Mouse (Mus musculus): ENCODE results near the gene Wdr89. TPM values are rescaled to one million over a fixed set of nuclear protein-coding genes. Genes with fewer than 3 reads are reported as not detected.

Wdr89 gene
- polyA plus RNA-seq, 1 experiment: 1.2 TPM

DNA sequence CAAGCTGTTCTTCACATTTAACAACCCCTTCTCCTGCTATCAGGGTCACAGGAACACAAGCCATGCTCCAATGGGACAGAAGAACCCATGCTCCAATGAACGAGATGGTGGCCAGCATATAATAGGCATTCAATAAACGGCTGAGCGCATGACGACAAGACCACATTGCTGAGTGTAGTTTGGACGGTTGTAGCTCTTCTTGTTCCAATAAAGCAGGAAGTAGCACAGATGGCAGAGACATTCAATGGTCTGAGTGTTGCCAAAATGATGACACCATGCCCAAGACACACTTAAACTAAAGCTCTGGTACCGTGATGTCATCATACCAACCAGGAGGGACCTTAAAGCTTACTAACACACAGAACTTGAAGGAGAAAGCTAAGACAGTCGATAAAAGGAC lies 56.6 kb downstream of the Wdr89 start:
- H3K4me3 ChIP-seq (replicated peaks): no peak overlapping the region
- no peaks in the 10 kb centered on the region for H3K9me3 ChIP-seq (ENCODE audit: control insufficient read depth, low read length)
- no peaks in the 10 kb centered on the region for H3K36me3 ChIP-seq (ENCODE audit: control insufficient read depth)
- H3K4me1 ChIP-seq (ENCODE audit: control insufficient read depth): peaks cover 4% of the 10 kb centered on the region
- TF ChIP-seq TAL1 (IDR thresholded peaks at IDR 0.05; ENCODE audit: low read length) (no peak), GATA1 (IDR thresholded peaks at IDR 0.05; ENCODE audit: low read length) (no peak)
- H3K27me3 ChIP-seq (ENCODE audit: control insufficient read depth): peaks cover 26% of the 10 kb centered on the region

DNA sequence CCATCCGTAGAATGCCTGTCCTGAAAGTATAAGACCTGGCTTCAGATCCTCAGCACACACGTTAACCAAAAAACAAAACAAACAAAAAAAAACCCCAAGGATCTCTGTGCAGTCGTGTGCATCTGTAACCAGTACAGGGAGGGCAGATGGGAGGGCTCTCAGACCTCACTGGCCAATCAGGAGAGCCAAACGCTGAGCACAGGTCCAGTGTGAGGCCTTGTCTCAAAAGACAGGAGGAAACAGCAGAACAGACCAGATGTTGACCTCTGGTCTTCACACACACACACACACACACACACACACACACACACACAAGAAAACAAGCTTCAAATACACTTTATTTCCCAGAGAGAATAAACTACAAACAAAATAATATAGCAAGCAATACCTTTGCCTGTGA lies 69.8 kb downstream of the Wdr89 start:
- no peak for TF ChIP-seq TAL1 (IDR thresholded peaks at IDR 0.05; ENCODE audit: low read length)
- TF ChIP-seq GATA1 (IDR thresholded peaks at IDR 0.05; ENCODE audit: low read length): no peak
- H3K4me3 ChIP-seq (replicated peaks): peak overlapping the region; percentile 16
- peaks cover 36% of the 10 kb centered on the region for H3K4me1 ChIP-seq (ENCODE audit: control insufficient read depth)
- H3K27me3 ChIP-seq (ENCODE audit: control insufficient read depth): no peaks in the 10 kb centered on the region
- no peaks in the 10 kb centered on the region for H3K36me3 ChIP-seq (ENCODE audit: control insufficient read depth)
- no peaks in the 10 kb centered on the region; the same call in 1 of the 2 replicates for H3K9me3 ChIP-seq (ENCODE audit: control insufficient read depth, low read length)

DNA sequence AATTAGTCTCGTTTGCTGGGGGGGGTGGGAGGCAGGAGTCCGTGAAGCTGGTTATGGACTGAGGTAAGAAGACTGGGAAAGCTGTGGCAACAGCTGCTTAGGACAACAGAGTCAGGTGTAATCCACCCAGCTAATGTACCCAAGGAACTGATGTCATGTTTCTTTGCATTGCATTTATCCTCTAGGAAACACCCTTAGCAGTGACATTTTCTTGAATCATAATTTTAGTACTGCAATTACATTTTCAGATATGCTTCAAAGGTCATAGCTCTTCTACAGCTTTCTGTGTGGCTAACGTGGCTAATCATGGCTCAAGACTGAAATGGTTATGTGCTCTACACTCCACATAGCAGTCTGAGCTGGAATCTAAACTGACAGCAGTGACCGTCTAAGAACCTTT lies 70.3 kb downstream of the Wdr89 start:
- Histone ChIP-seq H3K36me3 (ENCODE audit: control insufficient read depth) (peaks cover under 1% of the 10 kb centered on the region; the same call in 1 of the 2 replicates), H3K4me1 (ENCODE audit: control insufficient read depth) (peaks cover 41% of the 10 kb centered on the region), H3K4me3 (replicated peaks) (peak overlapping the region; percentile 16), H3K9me3 (ENCODE audit: control insufficient read depth, low read length) (no peaks in the 10 kb centered on the region; the same call in 1 of the 2 replicates), H3K27me3 (ENCODE audit: control insufficient read depth) (no peaks in the 10 kb centered on the region)
- TF ChIP-seq TAL1 (IDR thresholded peaks at IDR 0.05; ENCODE audit: low read length): no peak
- TF ChIP-seq GATA1 (IDR thresholded peaks at IDR 0.05; ENCODE audit: low read length): no peak

DNA sequence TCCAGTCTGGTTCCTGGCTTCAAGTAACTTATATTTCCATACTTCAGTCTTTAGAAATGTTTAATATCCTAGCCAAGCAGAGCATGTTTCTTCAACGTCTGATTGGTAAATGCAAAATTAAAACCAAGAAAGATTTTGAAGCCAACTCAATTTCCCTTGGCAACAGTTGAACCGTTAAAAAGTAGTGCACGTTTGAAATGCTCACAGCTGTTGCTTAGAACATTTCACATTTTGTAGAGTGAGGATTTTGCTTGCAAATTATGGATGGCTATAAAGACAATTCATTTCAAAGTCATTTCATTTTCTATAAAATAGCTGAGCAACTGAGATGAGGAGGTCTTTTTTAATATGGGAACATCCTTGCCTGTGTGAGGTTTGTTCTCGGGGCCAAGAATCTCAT lies 71.6 kb downstream of the Wdr89 start:
- peaks cover 48% of the 10 kb centered on the region for H3K4me1 ChIP-seq (ENCODE audit: control insufficient read depth)
- no peak overlapping the region for H3K4me3 ChIP-seq (replicated peaks)
- H3K36me3 ChIP-seq (ENCODE audit: control insufficient read depth): peaks cover 11% of the 10 kb centered on the region
- H3K27me3 ChIP-seq (ENCODE audit: control insufficient read depth): no peaks in the 10 kb centered on the region
- TF ChIP-seq TAL1 (IDR thresholded peaks at IDR 0.05; ENCODE audit: low read length) (no peak), GATA1 (IDR thresholded peaks at IDR 0.05; ENCODE audit: low read length) (no peak)
- H3K9me3 ChIP-seq (ENCODE audit: control insufficient read depth, low read length): no peaks in the 10 kb centered on the region

DNA sequence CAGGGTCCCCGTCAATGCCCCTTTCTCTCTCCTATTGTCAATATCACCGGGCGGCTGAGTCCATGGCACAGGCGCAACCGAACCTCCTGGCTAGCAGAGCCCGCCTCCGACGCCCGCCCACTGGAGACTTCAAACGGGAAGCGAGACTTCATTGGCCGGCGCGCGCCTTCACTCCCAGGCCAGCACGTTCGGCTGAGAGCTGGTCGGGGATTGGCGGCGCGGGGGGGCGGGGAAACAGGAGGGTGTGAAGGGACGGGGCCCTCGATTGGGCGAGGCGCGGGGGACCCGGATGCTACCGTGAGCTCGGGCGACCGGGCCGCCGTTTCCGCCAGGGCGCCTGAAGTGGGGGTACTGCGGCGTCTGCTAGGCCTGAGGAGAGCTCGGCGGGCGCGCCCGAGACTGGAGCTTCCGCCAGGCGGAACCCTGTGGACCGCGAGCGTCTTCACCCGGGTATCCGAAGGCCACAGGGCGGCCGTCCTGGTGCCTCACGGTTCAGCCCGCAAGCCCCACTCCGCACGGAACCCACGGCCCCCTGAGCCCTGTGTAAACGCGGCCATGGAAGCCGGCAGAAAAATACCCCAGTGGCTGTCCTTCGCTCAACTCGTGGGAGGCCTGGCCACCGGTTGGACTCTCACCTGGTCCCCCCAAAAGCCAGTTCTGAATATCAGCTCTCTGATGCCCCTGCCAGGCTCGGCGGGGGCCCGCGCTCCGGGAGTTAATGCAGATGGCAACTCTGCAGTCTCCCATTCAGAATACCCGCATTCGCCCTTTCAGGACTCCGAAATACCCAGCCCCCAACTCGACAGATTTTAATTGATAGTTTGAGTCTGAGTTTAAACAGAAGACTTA lies 73.0 kb downstream of the Wdr89 start, which contains the start of gene Ppp2r5e:
Ppp2r5e (minus strand) TSS at position 92 of the 849 bp plus-strand sequence.
- Histone ChIP-seq H3K27me3 (ENCODE audit: control insufficient read depth) (no peaks in the 10 kb centered on the region), H3K36me3 (ENCODE audit: control insufficient read depth) (peaks cover 23% of the 10 kb centered on the region), H3K4me3 (replicated peaks) (peak within 1 kb of the TSS; percentile 97), H3K4me1 (ENCODE audit: control insufficient read depth) (peaks cover 48% of the 10 kb centered on the region), H3K9me3 (ENCODE audit: control insufficient read depth, low read length) (no peaks in the 10 kb centered on the region)
- no peak for TF ChIP-seq TAL1 (IDR thresholded peaks at IDR 0.05; ENCODE audit: low read length)
- TF ChIP-seq GATA1 (IDR thresholded peaks at IDR 0.05; ENCODE audit: low read length): no peak

DNA sequence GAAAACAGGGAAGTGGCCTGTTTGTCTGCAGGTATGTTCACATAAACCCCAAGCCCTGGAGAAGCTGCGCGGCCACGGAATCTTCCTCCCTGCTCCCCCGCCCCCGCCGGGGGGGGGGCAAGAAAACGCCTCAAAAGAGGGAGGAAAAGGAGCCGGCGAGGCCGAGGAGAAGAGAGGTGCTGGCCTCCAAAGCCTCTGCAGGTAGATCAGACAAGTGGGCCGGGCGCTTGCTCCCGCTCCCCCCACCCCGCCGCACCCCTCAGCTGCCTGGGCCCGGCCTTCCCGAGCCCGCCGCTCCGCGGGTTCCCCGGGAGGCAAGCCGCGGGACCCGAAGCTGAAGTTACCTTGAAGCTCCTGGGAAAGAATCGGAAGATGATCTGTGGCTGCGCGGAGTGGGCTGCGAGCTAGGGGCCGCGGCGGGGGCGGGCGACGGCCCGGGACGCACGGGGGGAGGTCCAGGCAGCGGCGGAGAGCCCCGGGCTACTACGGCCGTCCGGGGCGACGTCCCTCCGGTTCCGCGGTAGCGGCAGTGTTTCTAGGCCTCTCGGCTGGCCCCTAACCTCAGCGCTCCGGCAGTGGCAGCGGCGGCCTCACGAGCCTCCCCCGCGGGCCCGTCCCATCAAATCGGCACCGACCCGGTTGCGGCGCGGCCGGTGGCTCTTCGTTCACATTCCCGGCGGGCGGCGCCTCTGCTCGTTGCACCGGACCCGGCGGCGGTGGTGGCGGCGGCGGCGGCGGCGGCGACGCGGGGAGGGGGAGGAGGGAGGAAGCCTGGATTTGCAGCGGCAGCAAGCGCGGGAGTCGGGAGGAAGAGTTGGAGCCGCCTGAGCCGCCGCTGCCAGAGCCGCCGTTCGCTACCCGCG lies 73.8 kb downstream of the Wdr89 start:
- no peaks in the 10 kb centered on the region for H3K9me3 ChIP-seq (ENCODE audit: control insufficient read depth, low read length)
- peaks cover 30% of the 10 kb centered on the region for H3K36me3 ChIP-seq (ENCODE audit: control insufficient read depth)
- peak overlapping the region; percentile 97 for H3K4me3 ChIP-seq (replicated peaks)
- TF ChIP-seq TAL1 (IDR thresholded peaks at IDR 0.05; ENCODE audit: low read length) (no peak), GATA1 (IDR thresholded peaks at IDR 0.05; ENCODE audit: low read length) (no peak)
- peaks cover 46% of the 10 kb centered on the region for H3K4me1 ChIP-seq (ENCODE audit: control insufficient read depth)
- no peaks in the 10 kb centered on the region for H3K27me3 ChIP-seq (ENCODE audit: control insufficient read depth)

DNA sequence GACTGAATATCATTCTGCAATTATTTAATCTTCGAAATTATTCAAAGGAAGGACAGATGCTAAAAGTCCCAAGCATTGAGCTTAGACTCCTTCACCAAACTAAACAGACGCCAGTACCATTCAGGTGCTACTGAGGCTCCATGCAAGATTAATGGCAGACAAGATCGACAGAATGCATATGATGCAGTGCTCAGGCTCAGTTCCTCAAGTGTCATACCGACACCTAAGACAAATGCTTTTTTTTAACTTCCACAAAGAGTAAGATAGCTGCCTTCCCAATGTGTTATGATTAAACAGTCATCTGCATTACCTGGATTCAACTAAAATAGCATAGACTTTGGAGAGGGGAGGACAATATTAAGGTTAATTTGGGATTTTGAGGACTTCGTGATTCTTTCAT lies 74.9 kb downstream of the Wdr89 start:
- TF ChIP-seq GATA1 (IDR thresholded peaks at IDR 0.05; ENCODE audit: low read length) (no peak), TAL1 (IDR thresholded peaks at IDR 0.05; ENCODE audit: low read length) (no peak)
- peak overlapping the region; percentile 97 for H3K4me3 ChIP-seq (replicated peaks)
- no peaks in the 10 kb centered on the region for H3K9me3 ChIP-seq (ENCODE audit: control insufficient read depth, low read length)
- peaks cover 41% of the 10 kb centered on the region for H3K36me3 ChIP-seq (ENCODE audit: control insufficient read depth)
- H3K27me3 ChIP-seq (ENCODE audit: control insufficient read depth): no peaks in the 10 kb centered on the region
- H3K4me1 ChIP-seq (ENCODE audit: control insufficient read depth): peaks cover 35% of the 10 kb centered on the region

DNA sequence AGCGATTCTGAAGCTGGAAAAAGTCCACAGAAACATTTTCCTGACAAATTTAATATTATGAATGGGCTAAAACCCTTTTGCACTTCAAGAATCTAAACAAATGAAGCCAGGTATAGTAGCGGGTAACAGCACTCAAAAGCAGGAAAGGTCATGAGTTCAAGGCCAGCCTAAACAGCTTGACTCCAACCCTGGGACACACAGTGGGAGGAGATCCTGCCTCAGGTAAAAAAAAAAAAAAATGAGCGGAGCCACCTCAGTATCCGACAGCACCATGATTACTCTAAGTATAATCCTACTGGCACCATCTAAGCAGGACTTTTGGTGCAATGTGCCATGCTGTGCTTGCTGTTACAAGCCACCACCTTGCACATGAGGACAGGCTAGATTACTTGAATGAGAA lies 75.5 kb downstream of the Wdr89 start:
- TF ChIP-seq GATA1 (IDR thresholded peaks at IDR 0.05; ENCODE audit: low read length) (no peak), TAL1 (IDR thresholded peaks at IDR 0.05; ENCODE audit: low read length) (no peak)
- peaks cover 47% of the 10 kb centered on the region for H3K36me3 ChIP-seq (ENCODE audit: control insufficient read depth)
- no peaks in the 10 kb centered on the region for H3K9me3 ChIP-seq (ENCODE audit: control insufficient read depth, low read length)
- H3K4me1 ChIP-seq (ENCODE audit: control insufficient read depth): peaks cover 29% of the 10 kb centered on the region
- H3K27me3 ChIP-seq (ENCODE audit: control insufficient read depth): no peaks in the 10 kb centered on the region
- peak overlapping the region; percentile 97 for H3K4me3 ChIP-seq (replicated peaks)

DNA sequence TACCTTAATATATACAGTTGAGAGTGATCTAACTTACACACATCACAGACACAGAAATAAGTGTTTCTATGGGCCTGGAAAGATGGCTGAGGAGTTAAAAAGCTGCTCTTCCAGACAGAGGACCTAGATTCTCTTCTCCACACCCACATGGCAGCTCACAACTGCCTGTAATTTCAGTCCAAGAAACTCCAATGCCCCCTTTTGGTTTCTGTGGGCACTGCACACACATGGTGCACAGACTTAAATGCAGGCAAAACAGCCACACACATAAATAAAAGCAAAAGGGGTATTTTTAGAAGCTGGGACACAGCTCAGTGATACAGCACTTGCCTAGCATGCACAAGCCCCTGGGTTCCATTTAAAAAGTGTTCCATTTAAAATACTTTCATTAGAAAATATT lies 81.8 kb downstream of the Wdr89 start:
- no peaks in the 10 kb centered on the region for H3K27me3 ChIP-seq (ENCODE audit: control insufficient read depth)
- H3K36me3 ChIP-seq (ENCODE audit: control insufficient read depth): peaks cover 82% of the 10 kb centered on the region
- no peaks in the 10 kb centered on the region for H3K4me1 ChIP-seq (ENCODE audit: control insufficient read depth)
- H3K9me3 ChIP-seq (ENCODE audit: control insufficient read depth, low read length): no peaks in the 10 kb centered on the region
- H3K4me3 ChIP-seq (replicated peaks): no peak overlapping the region
- no peak for TF ChIP-seq GATA1 (IDR thresholded peaks at IDR 0.05; ENCODE audit: low read length)
- no peak for TF ChIP-seq TAL1 (IDR thresholded peaks at IDR 0.05; ENCODE audit: low read length)
